Mouse (Mus musculus): ENCODE results near the gene Tubb4b. TPM values are rescaled to one million over a fixed set of nuclear protein-coding genes. Genes with fewer than 3 reads are reported as not detected.

Tubb4b gene
- total RNA-seq, 1 experiment: 819 TPM

DNA sequence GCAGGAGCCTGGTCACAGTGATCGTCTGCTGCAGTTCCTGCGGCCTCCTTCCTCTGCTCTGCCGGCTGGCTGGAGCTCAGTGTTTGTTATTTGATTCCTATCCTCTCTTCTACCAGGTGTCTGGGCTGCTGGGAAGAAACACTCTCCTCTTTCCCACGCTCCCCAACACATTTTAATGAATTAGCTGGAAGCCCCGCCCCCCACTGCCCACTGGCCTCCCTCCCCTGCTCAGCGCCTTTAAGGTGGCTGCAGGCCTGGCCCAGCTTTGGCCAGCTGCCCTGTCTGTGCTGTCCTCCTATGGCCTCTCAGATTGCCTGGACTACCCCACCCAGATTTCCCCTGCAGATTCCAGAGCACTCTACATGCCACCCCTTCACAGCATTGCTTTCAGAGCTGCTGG is 46.8 kb downstream of the Tubb4b start:
- no peak overlapping the region for H3K27ac ChIP-seq (ENCODE audit: insufficient read depth, low read depth, low read length, poor library complexity, severe bottlenecking)
- TF ChIP-seq ZC3H11A (IDR thresholded peaks at IDR 0.05; ENCODE audit: borderline replicate concordance, low read depth, low read length) (no peak), HCFC1 (IDR thresholded peaks at IDR 0.05; ENCODE audit: borderline replicate concordance, insufficient read depth, low read length) (no peak)
- H3K36me3 ChIP-seq (ENCODE audit: control insufficient read depth, insufficient read depth, low read length, poor library complexity, severe bottlenecking): no peaks in the 10 kb centered on the region
- no peak overlapping the region for H3K4me3 ChIP-seq (ENCODE audit: insufficient read depth in 1 of 2, low read depth in 1 of 2, low read length in 2 of 2, poor library complexity in 1 of 2, severe bottlenecking in 1 of 2)
- no peak overlapping the region for H3K9ac ChIP-seq (ENCODE audit: insufficient read depth, low read depth, low read length, poor library complexity, severe bottlenecking)
- peaks cover 0 to 6% of the 10 kb centered on the region in 2 experiments; a peak in 1 of 4 replicates for H3K4me1 ChIP-seq (ENCODE audit: control insufficient read depth in 2 of 2, insufficient read depth in 2 of 2, low read length in 2 of 2, poor library complexity in 1 of 2)
- in situ Hi-C loops (cut with MboI; ENCODE audit: low sequenced_read_pairs in 2 of 2, unreplicated experiment in 2 of 2): no loop called here
- DNase-seq (ENCODE audit: low read depth, low spot score): no peak
- no peaks in the 10 kb centered on the region for H3K9me3 ChIP-seq (ENCODE audit: control insufficient read depth, insufficient read depth, low read depth, low read length)

DNA sequence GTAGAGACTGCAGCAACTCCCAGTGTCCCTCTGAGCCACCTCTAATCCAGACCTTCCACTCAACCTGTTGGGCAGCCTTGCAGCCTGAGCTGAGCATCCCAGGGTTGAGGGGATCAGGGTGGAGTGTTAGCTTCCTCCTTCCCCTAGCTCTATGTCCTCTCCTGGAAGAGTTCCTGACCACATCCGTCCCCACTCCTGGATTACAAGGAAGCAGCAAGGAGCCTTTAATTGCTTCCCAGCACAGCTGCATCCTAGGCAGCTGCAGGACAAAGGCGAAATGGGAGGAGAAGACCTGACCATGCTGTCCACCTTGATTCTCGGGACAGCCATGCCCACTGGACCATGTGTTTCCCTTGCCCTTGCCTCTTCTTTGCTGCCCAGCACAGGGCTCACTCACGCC is 47.4 kb downstream of the Tubb4b start:
- Histone ChIP-seq H3K4me1 (ENCODE audit: control insufficient read depth in 2 of 2, insufficient read depth in 2 of 2, low read length in 2 of 2, poor library complexity in 1 of 2) (peaks cover 0 to 8% of the 10 kb centered on the region in 2 experiments; a peak in 1 of 4 replicates), H3K4me3 (ENCODE audit: insufficient read depth in 1 of 2, low read depth in 1 of 2, low read length in 2 of 2, poor library complexity in 1 of 2, severe bottlenecking in 1 of 2) (no peak overlapping the region), H3K27ac (ENCODE audit: insufficient read depth, low read depth, low read length, poor library complexity, severe bottlenecking) (no peak overlapping the region), H3K36me3 (ENCODE audit: control insufficient read depth, insufficient read depth, low read length, poor library complexity, severe bottlenecking) (no peaks in the 10 kb centered on the region), H3K9me3 (ENCODE audit: control insufficient read depth, insufficient read depth, low read depth, low read length) (no peaks in the 10 kb centered on the region), H3K9ac (ENCODE audit: insufficient read depth, low read depth, low read length, poor library complexity, severe bottlenecking) (no peak overlapping the region)
- TF ChIP-seq ZC3H11A (IDR thresholded peaks at IDR 0.05; ENCODE audit: borderline replicate concordance, low read depth, low read length) (no peak), CHD2 (IDR thresholded peaks at IDR 0.05; ENCODE audit: low read depth, low read length) (no peak), ZNF384 (IDR thresholded peaks at IDR 0.05; ENCODE audit: low read depth, low read length) (no peak), MAFK (IDR thresholded peaks at IDR 0.05; ENCODE audit: insufficient read depth, low read depth, low read length) (no peak), HCFC1 (IDR thresholded peaks at IDR 0.05; ENCODE audit: borderline replicate concordance, insufficient read depth, low read length) (no peak)
- in situ Hi-C loops (cut with MboI; ENCODE audit: low sequenced_read_pairs in 2 of 2, unreplicated experiment in 2 of 2): no loop called here
- DNase-seq (ENCODE audit: low read depth, low spot score): no peak

DNA sequence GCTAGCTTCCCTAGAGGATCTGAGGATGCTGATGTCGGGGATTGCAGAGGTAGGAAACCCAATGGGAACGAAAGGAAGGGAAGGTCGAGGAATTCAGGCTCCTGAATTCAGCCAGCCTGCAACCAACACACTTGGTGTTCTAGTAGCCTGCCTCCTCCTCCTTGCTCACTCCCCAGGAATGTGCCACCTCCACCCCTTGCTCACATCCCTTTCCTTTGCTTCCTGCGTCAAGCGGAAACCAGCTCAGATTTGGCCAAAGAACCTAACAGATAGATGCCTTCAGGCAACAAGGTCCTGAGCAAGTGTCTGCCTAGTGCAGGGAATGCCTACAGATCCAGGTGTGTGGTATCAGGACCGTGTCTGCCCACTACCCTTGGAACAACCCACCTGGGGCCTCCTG is 47.9 kb downstream of the Tubb4b start:
- Histone ChIP-seq H3K9me3 (ENCODE audit: control insufficient read depth, insufficient read depth, low read depth, low read length) (no peaks in the 10 kb centered on the region), H3K27ac (ENCODE audit: insufficient read depth, low read depth, low read length, poor library complexity, severe bottlenecking) (no peak overlapping the region), H3K4me1 (ENCODE audit: control insufficient read depth in 2 of 2, insufficient read depth in 2 of 2, low read length in 2 of 2, poor library complexity in 1 of 2) (peaks cover 0 to 7% of the 10 kb centered on the region in 2 experiments; a peak in 1 of 4 replicates), H3K36me3 (ENCODE audit: control insufficient read depth, insufficient read depth, low read length, poor library complexity, severe bottlenecking) (no peaks in the 10 kb centered on the region), H3K9ac (ENCODE audit: insufficient read depth, low read depth, low read length, poor library complexity, severe bottlenecking) (no peak overlapping the region), H3K4me3 (ENCODE audit: insufficient read depth in 1 of 2, low read depth in 1 of 2, low read length in 2 of 2, poor library complexity in 1 of 2, severe bottlenecking in 1 of 2) (no peak overlapping the region)
- TF ChIP-seq ZNF384 (IDR thresholded peaks at IDR 0.05; ENCODE audit: low read depth, low read length) (no peak), CHD2 (IDR thresholded peaks at IDR 0.05; ENCODE audit: low read depth, low read length) (no peak), MAFK (IDR thresholded peaks at IDR 0.05; ENCODE audit: insufficient read depth, low read depth, low read length) (no peak), HCFC1 (IDR thresholded peaks at IDR 0.05; ENCODE audit: borderline replicate concordance, insufficient read depth, low read length) (no peak)
- DNase-seq (ENCODE audit: low read depth, low spot score): no peak
- in situ Hi-C loops (cut with MboI; ENCODE audit: low sequenced_read_pairs in 2 of 2, unreplicated experiment in 2 of 2): no loop called here

DNA sequence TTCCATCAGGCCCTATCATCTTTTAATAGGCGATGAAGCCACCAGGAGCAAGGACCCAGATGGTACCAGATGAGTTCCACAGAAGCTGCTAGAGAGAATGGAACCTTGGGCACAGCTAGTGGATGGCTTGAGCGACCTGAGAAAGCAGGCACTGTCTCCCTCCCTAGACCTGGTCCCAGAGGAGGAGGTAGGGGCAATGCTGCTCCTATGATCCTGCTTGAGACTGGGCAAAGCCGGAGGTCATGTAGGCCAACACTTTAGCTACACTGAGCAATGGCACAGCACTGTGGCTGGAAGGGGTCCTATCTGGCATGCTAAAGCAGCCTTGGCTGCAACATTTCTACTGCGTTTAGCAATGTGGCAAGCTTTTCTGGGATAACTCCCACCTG is 48.8 kb downstream of the Tubb4b start:
- Histone ChIP-seq H3K27ac (ENCODE audit: insufficient read depth, low read depth, low read length, poor library complexity, severe bottlenecking) (no peak overlapping the region), H3K4me1 (ENCODE audit: control insufficient read depth in 2 of 2, insufficient read depth in 2 of 2, low read length in 2 of 2, poor library complexity in 1 of 2) (peaks cover 0 to 7% of the 10 kb centered on the region in 2 experiments; a peak in 1 of 4 replicates), H3K9ac (ENCODE audit: insufficient read depth, low read depth, low read length, poor library complexity, severe bottlenecking) (no peak overlapping the region), H3K36me3 (ENCODE audit: control insufficient read depth, insufficient read depth, low read length, poor library complexity, severe bottlenecking) (no peaks in the 10 kb centered on the region), H3K9me3 (ENCODE audit: control insufficient read depth, insufficient read depth, low read depth, low read length) (no peaks in the 10 kb centered on the region), H3K4me3 (ENCODE audit: insufficient read depth in 1 of 2, low read depth in 1 of 2, low read length in 2 of 2, poor library complexity in 1 of 2, severe bottlenecking in 1 of 2) (no peak overlapping the region)
- in situ Hi-C loops (cut with MboI; ENCODE audit: low sequenced_read_pairs in 2 of 2, unreplicated experiment in 2 of 2): no loop called here
- no peak for TF ChIP-seq ZC3H11A (IDR thresholded peaks at IDR 0.05; ENCODE audit: borderline replicate concordance, low read depth, low read length)
- TF ChIP-seq CHD2 (IDR thresholded peaks at IDR 0.05; ENCODE audit: low read depth, low read length): no peak
- TF ChIP-seq HCFC1 (IDR thresholded peaks at IDR 0.05; ENCODE audit: borderline replicate concordance, insufficient read depth, low read length): no peak
- TF ChIP-seq ZNF384 (IDR thresholded peaks at IDR 0.05; ENCODE audit: low read depth, low read length): no peak
- TF ChIP-seq MAFK (IDR thresholded peaks at IDR 0.05; ENCODE audit: insufficient read depth, low read depth, low read length): no peak
- no peak for DNase-seq (ENCODE audit: low read depth, low spot score)
